Mouse (Mus musculus) lung, adult 2 months (tissue): Measurements from ENCODE around the gene Lypd6b.

Experiments used
- CTCF ChIP-seq: fragments of 200-500 bp; IDR thresholded peaks from 2 replicates; pipeline ENCODE4 v1.5.1; 2011; ENCODE audit warnings: mild to moderate bottlenecking, low read length, control low read depth; ENCODE audit not compliant: insufficient read depth
- POLR2A ChIP-seq: fragments of 200-500 bp; IDR thresholded peaks from 2 replicates; pipeline ENCODE4 v1.6.1; 2011; ENCODE audit warnings: low read depth, mild to moderate bottlenecking, control low read depth, low read length, borderline replicate concordance; ENCODE audit errors: extremely low read depth

GRCm38 (mm10) chr2:49774180-49774579, 13.3 kb upstream of the Lypd6b start:
- TF ChIP-seq POLR2A (no peak), CTCF (no peak)
